In the genomic region with DNA sequence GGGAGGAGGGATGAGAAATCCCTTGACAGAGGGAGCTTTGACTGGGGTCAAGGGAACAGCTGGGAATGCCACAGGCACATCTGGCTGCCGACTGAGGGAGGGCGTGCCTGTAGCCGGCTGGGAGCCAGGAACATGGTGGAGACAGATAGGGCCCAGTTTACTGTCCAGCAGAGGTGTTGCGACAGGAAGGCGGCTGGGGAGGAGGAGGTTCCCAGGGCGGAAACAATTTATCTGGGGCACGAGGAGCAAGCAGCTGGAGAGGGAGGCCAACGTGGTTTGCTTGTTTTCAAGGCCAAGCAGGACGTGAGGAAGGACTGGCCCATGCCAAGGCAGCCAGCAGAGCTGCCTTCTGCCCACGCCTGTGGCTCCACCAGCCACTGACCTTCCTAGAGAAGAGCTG, we compare ENCODE assay signal across 9 mouse cellular contexts.
DNase-seq lines count a peak whose midpoint lies in the region; ATAC-seq and TF ChIP-seq lines count a peak whose summit lies in the region.
"Had no signal": no experiment of that assay in that cellular context is flagged by ENCODE, and none has a peak within 500 bp of the region (broad histone marks: within the 10 kb centered on the region; RNA-seq: fewer than 3 reads in every experiment).

No protein-coding gene starts in this region.

- H3K4me1 ChIP-seq in liver, embryonic 16.5 days (ENCODE audit: control insufficient read depth, low read depth, low read length): peaks cover 5% of the 10 kb centered on the region
- no peaks in the 10 kb centered on the region for H3K4me1 ChIP-seq in stomach, postnatal 0 days (replicated peaks; ENCODE audit: control insufficient read depth, insufficient read depth)

- ATAC-seq in erythroid progenitor cell, adult 5-6 weeks (replicated peaks; ENCODE audit: low FRiP score, poor library complexity, severe bottlenecking): peak; percentile 97
- ATAC-seq in liver, embryonic 16.5 days (ENCODE audit: low read depth): peak; percentile 70
- ATAC-seq in stomach, postnatal 0 days (ENCODE audit: low FRiP score, low TSS enrichment): peak; percentile 29; the same call in 1 of the 2 replicates

- no peak overlapping the region for H3K4me3 ChIP-seq in liver, embryonic 16.5 days (ENCODE audit: low read depth, low read length)
- no peak overlapping the region for H3K4me3 ChIP-seq in stomach, postnatal 0 days (ENCODE audit: low read depth, low read length)
- H3K4me3 ChIP-seq: embryonic facial prominence, embryonic 12.5 days had no signal

- no peaks in the 10 kb centered on the region for H3K27me3 ChIP-seq in liver, embryonic 16.5 days (ENCODE audit: control insufficient read depth, insufficient read depth, low read depth, low read length)
- H3K27me3 ChIP-seq in stomach, postnatal 0 days (ENCODE audit: control insufficient read depth, insufficient read depth, low read length): no peaks in the 10 kb centered on the region
- H3K27me3 ChIP-seq: embryonic facial prominence, embryonic 12.5 days had no signal

- H3K9ac ChIP-seq in liver, embryonic 16.5 days (ENCODE audit: low read depth, low read length): no peak overlapping the region
- H3K9ac ChIP-seq in stomach, postnatal 0 days (ENCODE audit: low read length): no peak overlapping the region
- H3K9ac ChIP-seq: embryonic facial prominence, embryonic 12.5 days had no signal

- no peaks in the 10 kb centered on the region for H3K36me3 ChIP-seq in liver, embryonic 16.5 days (ENCODE audit: control insufficient read depth, insufficient read depth)
- H3K36me3 ChIP-seq in stomach, postnatal 0 days (ENCODE audit: control insufficient read depth, insufficient read depth, low read length): no peaks in the 10 kb centered on the region
- H3K36me3 ChIP-seq: embryonic facial prominence, embryonic 12.5 days had no signal

- H3K27ac ChIP-seq in liver, embryonic 16.5 days (ENCODE audit: low read length): no peak overlapping the region
- H3K27ac ChIP-seq in stomach, postnatal 0 days (replicated peaks): no peak overlapping the region
- H3K27ac ChIP-seq: embryonic facial prominence, embryonic 12.5 days had no signal

- no peak for TF ChIP-seq EP300 in stomach, postnatal 0 days (optimal IDR thresholded peaks at IDR 0.05)

- no peaks in the 10 kb centered on the region for H3K9me3 ChIP-seq in liver, embryonic 16.5 days (replicated peaks; ENCODE audit: control insufficient read depth, low read length)
- H3K9me3 ChIP-seq in stomach, postnatal 0 days (ENCODE audit: control insufficient read depth, low read length): no peaks in the 10 kb centered on the region
- H3K9me3 ChIP-seq: embryonic facial prominence, embryonic 12.5 days had no signal

- WGBS in liver, embryonic 16.5 days (ENCODE audit: insufficient replicate concordance): 15% methylated on average over 10 of the region's 10 CpGs
- WGBS in stomach, postnatal 0 days: 24% methylated on average over 9 of the region's 10 CpGs

- peak overlapping the region; percentile 7; the same call in 1 of the 2 replicates for H3K4me2 ChIP-seq in liver, embryonic 16.5 days (ENCODE audit: low read depth, low read length)
- H3K4me2 ChIP-seq in stomach, postnatal 0 days (replicated peaks; ENCODE audit: low read depth): no peak overlapping the region
- H3K4me2 ChIP-seq: embryonic facial prominence, embryonic 12.5 days had no signal

- no peak for TF ChIP-seq CTCF in stomach, postnatal 0 days (IDR thresholded peaks at IDR 0.05; ENCODE audit: low read depth)

- intact Hi-C loops in heart, postnatal 36 days (cut with DNase I): no loop called here
- intact Hi-C loops in left cerebral cortex, postnatal 14 days (cut with DNase I): no loop called here

- peak; percentile 11 for DNase-seq in layer of hippocampus, adult 9-11 months
- no peak for DNase-seq in layer of hippocampus, postnatal 36 days
- peak; percentile 46 to 64 for DNase-seq in heart, postnatal 36 days
- DNase-seq in stomach, postnatal 0 days (ENCODE audit: low spot score): peak; percentile 22
- no peak for DNase-seq in B cell, adult 2 months
- no peak for DNase-seq in left cerebral cortex, postnatal 14 days (ENCODE audit: low spot score in 2 of 2)

Comparison
In these comparisons a context has a peak if more than half of its experiments do, and no peak if none do; other contexts are left out.
1. DNase-seq: peak in layer of hippocampus, adult 9-11 months (single experiment), heart, postnatal 36 days (2 of 2) and stomach, postnatal 0 days (single experiment); none in layer of hippocampus, postnatal 36 days (0 of 2), B cell, adult 2 months (0 of 2) and left cerebral cortex, postnatal 14 days (0 of 2).
2. ATAC-seq: peak in every context shown above with its lines; median percentile 97 in erythroid progenitor cell, adult 5-6 weeks; 70 in liver, embryonic 16.5 days; 29 in stomach, postnatal 0 days.